Mouse (Mus musculus) heart, embryonic 13.5 days (tissue): ENCODE results near the gene Pced1b. TPM values are rescaled to one million over a fixed set of nuclear protein-coding genes. Genes with fewer than 3 reads are reported as not detected.

Experiments
- ATAC-seq: fragments of 200-750 bp; cut with Nextera tagmentation; 2 replicates; pipeline ENCODE4 v1.8.0; 2017; ENCODE audit warnings: moderate TSS enrichment; ENCODE audit not compliant: insufficient number of reproducible peaks, low FRiP score, low TSS enrichment; ENCODE audit errors: extremely low read depth
- H3K27ac ChIP-seq: fragments of 300-500 bp; sonication (generic); replicated peaks from 2 replicates; pipeline ENCODE4 v1.5.1; 2015; ENCODE audit warnings: moderate library complexity, mild to moderate bottlenecking, inconsistent platforms
- H3K27me3 ChIP-seq: fragments of 300-500 bp; sonication (generic); replicated peaks from 2 replicates; pipeline ENCODE4 v1.6.1; 2015; ENCODE audit warnings: mild to moderate bottlenecking, inconsistent platforms
- H3K36me3 ChIP-seq: fragments of 300-500 bp; sonication (generic); 2 replicates; pipeline ENCODE4 v1.6.1; 2015; ENCODE audit warnings: mild to moderate bottlenecking, inconsistent platforms
- H3K4me1 ChIP-seq: fragments of 300-500 bp; sonication (generic); 2 replicates; pipeline ENCODE4 v1.6.1; 2015; ENCODE audit warnings: inconsistent platforms
- H3K4me2 ChIP-seq: fragments of 300-500 bp; sonication (generic); 2 replicates; pipeline ENCODE4 v1.6.1; 2015; ENCODE audit warnings: inconsistent platforms, mild to moderate bottlenecking, moderate library complexity
- H3K4me3 ChIP-seq: fragments of 300-500 bp; sonication (generic); 2 replicates; pipeline ENCODE4 v1.5.1; 2015; ENCODE audit warnings: moderate library complexity, mild to moderate bottlenecking, inconsistent platforms
- H3K9ac ChIP-seq: fragments of 300-500 bp; sonication (generic); 2 replicates; pipeline ENCODE4 v1.6.1; 2015; ENCODE audit warnings: inconsistent platforms, mild to moderate bottlenecking, moderate library complexity
- H3K9me3 ChIP-seq: fragments of 300-500 bp; sonication (generic); 2 replicates; pipeline ENCODE4 v1.6.1; 2016; ENCODE audit warnings: inconsistent platforms
- WGBS: fragments of 180-500 bp; shearing (Covaris S2); methylation state at CpG from one replicate; pipeline ENCODE4 v1.1.7; 2015; ENCODE audit warnings: mixed read lengths; 5-methylcytosine and 5-hydroxymethylcytosine counted together
- polyA plus RNA-seq: library from polyadenylated mRNA; unstranded; fragments of >200 nt; fragmentation: Nextera tagmentation; extraction: Ambion mirVana; gene quantifications from 2 replicates; pipeline ENCODE4 v1.2.1, GENCODE M21; 2015

Pced1b gene
- polyA plus RNA-seq, 1 experiment from 2014 or later = 2.5 TPM

- no peak overlapping the region for H3K27ac ChIP-seq
- peaks cover 13% of the 10 kb centered on the region for H3K4me1 ChIP-seq
- ATAC-seq = no peak
- no peak overlapping the region for H3K9ac ChIP-seq
- H3K27me3 ChIP-seq = no peaks in the 10 kb centered on the region
- H3K36me3 ChIP-seq = no peaks in the 10 kb centered on the region
- H3K4me2 ChIP-seq = no peak overlapping the region
- 79% methylated on average over 10 of the region's 10 CpGs for WGBS
- no peaks in the 10 kb centered on the region for H3K9me3 ChIP-seq
- H3K4me3 ChIP-seq = no peak overlapping the region
Measured at GRCm38 (mm10) chr15:97277328-97277727, 30.4 kb downstream of the Pced1b start.

- no peak overlapping the region for H3K4me2 ChIP-seq
- 90% methylated on average over 9 of the region's 9 CpGs for WGBS
- H3K4me3 ChIP-seq = no peak overlapping the region
- no peak overlapping the region for H3K9ac ChIP-seq
- H3K4me1 ChIP-seq = peaks cover 14% of the 10 kb centered on the region
- no peak overlapping the region for H3K27ac ChIP-seq
- no peaks in the 10 kb centered on the region for H3K27me3 ChIP-seq
- no peak for ATAC-seq
- no peaks in the 10 kb centered on the region for H3K9me3 ChIP-seq
- H3K36me3 ChIP-seq = no peaks in the 10 kb centered on the region
Measured at GRCm38 (mm10) chr15:97278340-97278948, 31.5 kb downstream of the Pced1b start.

- no peak for ATAC-seq
- Histone ChIP-seq H3K9ac (no peak overlapping the region), H3K9me3 (no peaks in the 10 kb centered on the region), H3K4me1 (peaks cover 17% of the 10 kb centered on the region), H3K27me3 (no peaks in the 10 kb centered on the region), H3K4me3 (no peak overlapping the region), H3K36me3 (no peaks in the 10 kb centered on the region), H3K27ac (no peak overlapping the region), H3K4me2 (no peak overlapping the region)
- WGBS = 79% methylated on average over 8 of the region's 8 CpGs
Measured at GRCm38 (mm10) chr15:97280131-97280530, 33.2 kb downstream of the Pced1b start.

- Histone ChIP-seq H3K9ac (no peak overlapping the region), H3K36me3 (no peaks in the 10 kb centered on the region), H3K27ac (no peak overlapping the region), H3K4me3 (no peak overlapping the region), H3K4me2 (no peak overlapping the region), H3K4me1 (peaks cover 17% of the 10 kb centered on the region), H3K27me3 (no peaks in the 10 kb centered on the region), H3K9me3 (no peaks in the 10 kb centered on the region)
- no peak for ATAC-seq
- 38% methylated on average over 9 of the region's 9 CpGs for WGBS
Measured at GRCm38 (mm10) chr15:97280776-97281175, 33.9 kb downstream of the Pced1b start.

- Histone ChIP-seq H3K9ac (no peak overlapping the region), H3K27ac (no peak overlapping the region), H3K27me3 (no peaks in the 10 kb centered on the region), H3K36me3 (no peaks in the 10 kb centered on the region), H3K9me3 (no peaks in the 10 kb centered on the region), H3K4me3 (no peak overlapping the region), H3K4me2 (no peak overlapping the region), H3K4me1 (peaks cover 17% of the 10 kb centered on the region)
- ATAC-seq = no peak
- 45% methylated on average over 10 of the region's 10 CpGs for WGBS
Measured at GRCm38 (mm10) chr15:97281712-97282571, 35.0 kb downstream of the Pced1b start.

- Histone ChIP-seq H3K4me2 (no peak overlapping the region), H3K4me1 (peaks cover 17% of the 10 kb centered on the region), H3K36me3 (no peaks in the 10 kb centered on the region), H3K9me3 (no peaks in the 10 kb centered on the region), H3K4me3 (no peak overlapping the region), H3K9ac (no peak overlapping the region), H3K27ac (no peak overlapping the region), H3K27me3 (no peaks in the 10 kb centered on the region)
- no peak for ATAC-seq
- 64% methylated on average over 6 of the region's 6 CpGs for WGBS
Measured at GRCm38 (mm10) chr15:97282572-97282881, 35.6 kb downstream of the Pced1b start.

- Histone ChIP-seq H3K27ac (no peak overlapping the region), H3K9me3 (no peaks in the 10 kb centered on the region), H3K4me2 (no peak overlapping the region), H3K4me3 (no peak overlapping the region), H3K9ac (no peak overlapping the region), H3K4me1 (peaks cover 17% of the 10 kb centered on the region), H3K27me3 (no peaks in the 10 kb centered on the region), H3K36me3 (no peaks in the 10 kb centered on the region)
- ATAC-seq = no peak
- WGBS = 44% methylated on average over 5 of the region's 5 CpGs
Measured at GRCm38 (mm10) chr15:97284201-97284600, 37.3 kb downstream of the Pced1b start.

GRCm38 (mm10) chr15:97285665-97286212, 38.8 kb downstream of the Pced1b start:
- Histone ChIP-seq H3K4me1 (peaks cover 9% of the 10 kb centered on the region), H3K36me3 (no peaks in the 10 kb centered on the region), H3K4me2 (no peak overlapping the region), H3K27me3 (no peaks in the 10 kb centered on the region), H3K4me3 (no peak overlapping the region), H3K27ac (no peak overlapping the region), H3K9me3 (no peaks in the 10 kb centered on the region), H3K9ac (no peak overlapping the region)
- ATAC-seq = no peak
- WGBS = 84% methylated on average over 10 of the region's 10 CpGs

- no peak for ATAC-seq
- H3K36me3 ChIP-seq = no peaks in the 10 kb centered on the region
- 82% methylated on average over 10 of the region's 10 CpGs for WGBS
- H3K4me1 ChIP-seq = 0 out of 2 replicates have a peak, but pooled peaks cover 7% of the 10 kb centered on the region
- no peaks in the 10 kb centered on the region for H3K9me3 ChIP-seq
- no peak overlapping the region for H3K4me3 ChIP-seq
- no peak overlapping the region for H3K4me2 ChIP-seq
- H3K9ac ChIP-seq = no peak overlapping the region
- no peaks in the 10 kb centered on the region for H3K27me3 ChIP-seq
- no peak overlapping the region for H3K27ac ChIP-seq
Measured at GRCm38 (mm10) chr15:97286731-97287130, 39.8 kb downstream of the Pced1b start.

GRCm38 (mm10) chr15:97287436-97288143, 40.7 kb downstream of the Pced1b start:
- ATAC-seq = no peak
- 82% methylated on average over 5 of the region's 5 CpGs for WGBS
- Histone ChIP-seq H3K9ac (no peak overlapping the region), H3K4me2 (no peak overlapping the region), H3K4me3 (no peak overlapping the region), H3K27me3 (no peaks in the 10 kb centered on the region), H3K36me3 (no peaks in the 10 kb centered on the region; the same call in 1 of the 2 replicates), H3K9me3 (no peaks in the 10 kb centered on the region), H3K4me1 (0 out of 2 replicates have a peak, but pooled peaks cover 3% of the 10 kb centered on the region), H3K27ac (no peak overlapping the region)

GRCm38 (mm10) chr15:97288690-97289089, 41.8 kb downstream of the Pced1b start:
- Histone ChIP-seq H3K9me3 (no peaks in the 10 kb centered on the region), H3K4me2 (no peak overlapping the region), H3K36me3 (no peaks in the 10 kb centered on the region; the same call in 1 of the 2 replicates), H3K4me1 (0 out of 2 replicates have a peak, but pooled peaks cover 3% of the 10 kb centered on the region), H3K4me3 (no peak overlapping the region), H3K9ac (no peak overlapping the region), H3K27me3 (no peaks in the 10 kb centered on the region), H3K27ac (no peak overlapping the region)
- ATAC-seq = no peak
- WGBS = 81% methylated on average over 13 of the region's 13 CpGs
